Comparison of ENCODE assay signal across 8 mouse cellular contexts in genomic region chr2:120970045-120970539, GRCm38 (mm10). TPM values are rescaled to one million over a fixed set of nuclear protein-coding genes. Genes with fewer than 3 reads are reported as not detected.
DNase-seq lines count a peak whose midpoint lies in the region; ATAC-seq and TF ChIP-seq lines count a peak whose summit lies in the region.

No protein-coding gene starts in this region.

- no peak for TF ChIP-seq POLR2A in spleen, adult 2 months (IDR thresholded peaks at IDR 0.05; ENCODE audit: low read depth, low read length)

- H3K9me3 ChIP-seq in forebrain, embryonic 13.5 days (replicated peaks) = no peaks in the 10 kb centered on the region
- H3K9me3 ChIP-seq in limb, embryonic 11.5 days (ENCODE audit: control insufficient read depth, low read length) = no peaks in the 10 kb centered on the region
- H3K9me3 ChIP-seq in neural tube, embryonic 12.5 days = no peaks in the 10 kb centered on the region

- peak overlapping the region; percentile 70 for H3K4me2 ChIP-seq in forebrain, embryonic 13.5 days
- peak overlapping the region; percentile 58 for H3K4me2 ChIP-seq in limb, embryonic 11.5 days (ENCODE audit: low read depth, severe bottlenecking)
- H3K4me2 ChIP-seq in neural tube, embryonic 12.5 days (replicated peaks) = peak overlapping the region; percentile 85

- intact Hi-C loops in left cerebral cortex, postnatal 25 days (cut with DNase I) = no loop called here

- no peaks in the 10 kb centered on the region for H3K36me3 ChIP-seq in spleen, adult 2 months (ENCODE audit: control insufficient read depth, insufficient read depth, low read length)
- H3K36me3 ChIP-seq in forebrain, embryonic 13.5 days (ENCODE audit: poor library complexity, severe bottlenecking) = no peaks in the 10 kb centered on the region
- H3K36me3 ChIP-seq in limb, embryonic 11.5 days (ENCODE audit: control insufficient read depth, insufficient read depth, low read length) = no peaks in the 10 kb centered on the region
- no peaks in the 10 kb centered on the region for H3K36me3 ChIP-seq in neural tube, embryonic 12.5 days

- peak overlapping the region; percentile 98 for H3K4me3 ChIP-seq in spleen, adult 2 months (ENCODE audit: extremely low read depth, insufficient read depth, insufficient read length)
- peak overlapping the region; percentile 84 for H3K4me3 ChIP-seq in forebrain, embryonic 13.5 days
- H3K4me3 ChIP-seq in limb, embryonic 11.5 days (ENCODE audit: low read depth, low read length) = peak overlapping the region; percentile 89
- H3K4me3 ChIP-seq in neural tube, embryonic 12.5 days = peak overlapping the region; percentile 78

- no peaks in the 10 kb centered on the region for H3K27me3 ChIP-seq in spleen, adult 2 months (ENCODE audit: control insufficient read depth, insufficient read depth, low read length)
- H3K27me3 ChIP-seq in forebrain, embryonic 13.5 days = no peaks in the 10 kb centered on the region
- no peaks in the 10 kb centered on the region for H3K27me3 ChIP-seq in limb, embryonic 11.5 days (ENCODE audit: control insufficient read depth, insufficient read depth, low read length)
- H3K27me3 ChIP-seq in neural tube, embryonic 12.5 days (replicated peaks) = no peaks in the 10 kb centered on the region

- no peak for TF ChIP-seq CTCF in spleen, adult 2 months (IDR thresholded peaks at IDR 0.05; ENCODE audit: extremely low read depth, insufficient read depth, insufficient read length, insufficient replicate concordance)

- peak overlapping the region; percentile 90 for H3K27ac ChIP-seq in spleen, adult 2 months (ENCODE audit: insufficient read depth, low read length)
- H3K27ac ChIP-seq in forebrain, embryonic 13.5 days = peak overlapping the region; percentile 85
- peak overlapping the region; percentile 56 for H3K27ac ChIP-seq in limb, embryonic 11.5 days (replicated peaks; ENCODE audit: low read depth, low read length)
- H3K27ac ChIP-seq in neural tube, embryonic 12.5 days = peak overlapping the region; percentile 57; the same call in 1 of the 2 replicates

- peaks cover 2% of the 10 kb centered on the region for H3K4me1 ChIP-seq in spleen, adult 2 months (ENCODE audit: control insufficient read depth, insufficient read depth, insufficient read length)
- H3K4me1 ChIP-seq in forebrain, embryonic 13.5 days = peaks cover 28% of the 10 kb centered on the region
- H3K4me1 ChIP-seq in limb, embryonic 11.5 days (ENCODE audit: control insufficient read depth, insufficient read depth, low read length) = no peaks in the 10 kb centered on the region
- peaks cover 9% of the 10 kb centered on the region for H3K4me1 ChIP-seq in neural tube, embryonic 12.5 days

- peak overlapping the region; percentile 85 for H3K9ac ChIP-seq in forebrain, embryonic 13.5 days
- peak overlapping the region; percentile 90 for H3K9ac ChIP-seq in limb, embryonic 11.5 days (ENCODE audit: low read length)
- peak overlapping the region; percentile 77 for H3K9ac ChIP-seq in neural tube, embryonic 12.5 days

- peak; percentile 42 for DNase-seq in cerebellum, adult 11-12 months
- no peak for DNase-seq in cerebellum, adult 8-10 months
- no peak for DNase-seq in spleen, adult 2 months (ENCODE audit: low read depth in 1 of 2, low spot score in 2 of 2)
- no peak for DNase-seq in spleen, postnatal 14 days (ENCODE audit: low spot score in 2 of 2)
- no peak for DNase-seq in limb, embryonic 11.5 days (ENCODE audit: low spot score)
- no peak for DNase-seq in left cerebral cortex, postnatal 25 days (ENCODE audit: low spot score in 2 of 2)

- 2% methylated on average over 23 of the region's 23 CpGs for whole genome bisulfite sequencing in spleen, adult 2 months
- under 1% methylated on average over 23 of the region's 23 CpGs for WGBS in forebrain, embryonic 13.5 days
- WGBS in limb, embryonic 11.5 days = 2% methylated on average over 23 of the region's 23 CpGs
- WGBS in neural tube, embryonic 12.5 days = under 1% methylated on average over 23 of the region's 23 CpGs

- ATAC-seq in forebrain, embryonic 13.5 days = peak; percentile 85
- ATAC-seq in limb, embryonic 11.5 days (ENCODE audit: insufficient number of reproducible peaks, low FRiP score, low TSS enrichment, low read depth) = no peak
- ATAC-seq in neural tube, embryonic 12.5 days (ENCODE audit: low FRiP score, low read depth) = peak; percentile 49; the same call in 1 of the 2 replicates

RNA-seq across cellular contexts. Expression of gene Ubr1, which starts 0.4 kb away (rescaled TPM):
- polyA plus RNA-seq in spleen, adult 2 months (2012; rRNA removed) = 25.3 and 31.5 TPM in 2 replicates
- 32.1 and 34.9 TPM in 2 replicates for polyA plus RNA-seq in forebrain, embryonic 13.5 days (2015; fragmentation: Nextera tagmentation; extraction: Ambion mirVana)
- polyA plus RNA-seq in limb, embryonic 11.5 days (2014; fragmentation: Nextera tagmentation; extraction: Ambion mirVana) = 23.2 and 27.7 TPM in 2 replicates
- 27.7 and 31.2 TPM in 2 replicates for polyA plus RNA-seq in neural tube, embryonic 12.5 days (2016; fragmentation: Nextera tagmentation; extraction: Ambion mirVana)
- total RNA-seq in left cerebral cortex, postnatal 25 days (2021) = 10 to 100 TPM; 39.3 to 43.0 TPM

RNA-seq across cellular contexts. Expression of gene Tmem62, which starts 6.7 kb away (rescaled TPM):
- 4.9 and 5.5 TPM in 2 replicates for polyA plus RNA-seq in spleen, adult 2 months (2012; rRNA removed)
- 4.6 and 5.3 TPM in 2 replicates for polyA plus RNA-seq in forebrain, embryonic 13.5 days (2015; fragmentation: Nextera tagmentation; extraction: Ambion mirVana)
- polyA plus RNA-seq in limb, embryonic 11.5 days (2014; fragmentation: Nextera tagmentation; extraction: Ambion mirVana) = 0.93 and 1.9 TPM in 2 replicates
- polyA plus RNA-seq in neural tube, embryonic 12.5 days (2016; fragmentation: Nextera tagmentation; extraction: Ambion mirVana) = 8.0 and 10.6 TPM in 2 replicates
- total RNA-seq in left cerebral cortex, postnatal 25 days (2021) = 10 to 100 TPM; 24.7 to 27.3 TPM

RNA-seq across cellular contexts. Expression of gene Ccndbp1, which starts 38.1 kb away (rescaled TPM):
- polyA plus RNA-seq in spleen, adult 2 months (2012; rRNA removed) = 27.7 and 33.5 TPM in 2 replicates
- 61.6 TPM in 2 replicates for polyA plus RNA-seq in forebrain, embryonic 13.5 days (2015; fragmentation: Nextera tagmentation; extraction: Ambion mirVana)
- polyA plus RNA-seq in limb, embryonic 11.5 days (2014; fragmentation: Nextera tagmentation; extraction: Ambion mirVana) = 32.7 and 36.6 TPM in 2 replicates
- 62.5 and 67.6 TPM in 2 replicates for polyA plus RNA-seq in neural tube, embryonic 12.5 days (2016; fragmentation: Nextera tagmentation; extraction: Ambion mirVana)
- 10 to 100 TPM; 54.9 to 56.9 TPM for total RNA-seq in left cerebral cortex, postnatal 25 days (2021)
